Mouse (Mus musculus) small intestine, adult 2 months (tissue): Measurements from ENCODE around the gene Slc17a2.

Source experiments
- CTCF ChIP-seq: fragments of 200-500 bp; IDR thresholded peaks from 2 replicates; pipeline ENCODE4 v1.5.1; 2012; ENCODE audit warnings: low read depth, mild to moderate bottlenecking, control low read depth, inconsistent platforms, low read length, moderate library complexity, mixed read lengths; ENCODE audit not compliant: insufficient replicate concordance, insufficient read length; ENCODE audit errors: extremely low read depth
- POLR2A ChIP-seq: fragments of 200-500 bp; IDR thresholded peaks from 2 replicates; pipeline ENCODE4 v1.6.1; 2012; ENCODE audit warnings: low read depth, mild to moderate bottlenecking, control low read depth, inconsistent platforms, low read length, moderate library complexity

GRCm38 (mm10) chr13:23833053-23833452 is 26.3 kb downstream of the Slc17a2 start:
- no peak for TF ChIP-seq POLR2A
- peak; percentile 64; the same call in 1 of the 2 replicates for TF ChIP-seq CTCF
